Mouse (Mus musculus): ENCODE results near the gene Trp53bp1. TPM values are rescaled to one million over a fixed set of nuclear protein-coding genes. Genes with fewer than 3 reads are reported as not detected.

The Trp53bp1 gene
- total RNA-seq, 2 experiments from 2014 or later: 131 to 158 TPM

DNA sequence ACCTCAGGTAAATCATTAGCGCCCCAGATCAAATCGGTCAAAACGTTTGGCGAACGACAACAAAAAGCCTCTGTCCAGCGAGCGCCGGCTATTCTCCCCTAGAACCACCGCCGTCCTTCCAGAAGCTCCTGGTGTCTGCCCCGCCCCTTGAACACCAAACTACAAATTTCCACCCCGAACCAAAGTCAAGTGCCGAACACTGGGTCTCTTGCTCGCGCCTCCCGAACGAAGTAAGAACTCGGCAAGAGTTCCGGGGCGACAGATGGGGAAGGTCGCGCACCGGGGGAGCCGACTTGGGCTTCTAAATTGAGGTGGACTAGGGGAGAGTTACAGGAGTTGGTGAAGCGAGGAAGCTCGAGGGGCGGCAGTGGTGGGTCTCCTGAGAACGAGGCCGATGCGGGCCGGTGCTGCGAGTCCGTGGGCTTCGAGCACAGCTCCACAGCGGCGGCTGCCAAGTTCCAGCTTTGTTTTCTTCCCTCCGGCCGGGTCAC, 100.7 kb downstream of the Trp53bp1 start, which contains the start of gene Tubgcp4:
Gene Tubgcp4 (plus strand): TSS at position 174 of the 491 bp plus-strand sequence.
- intact Hi-C loops (cut with DNase I): loop anchor here (2.0 kb wide), 1 partner anchor 30 kb away; the partner anchor contains the start of genes Adal and Lcmt2
- no peak for DNase-seq (ENCODE audit: low spot score in 2 of 2)

DNA sequence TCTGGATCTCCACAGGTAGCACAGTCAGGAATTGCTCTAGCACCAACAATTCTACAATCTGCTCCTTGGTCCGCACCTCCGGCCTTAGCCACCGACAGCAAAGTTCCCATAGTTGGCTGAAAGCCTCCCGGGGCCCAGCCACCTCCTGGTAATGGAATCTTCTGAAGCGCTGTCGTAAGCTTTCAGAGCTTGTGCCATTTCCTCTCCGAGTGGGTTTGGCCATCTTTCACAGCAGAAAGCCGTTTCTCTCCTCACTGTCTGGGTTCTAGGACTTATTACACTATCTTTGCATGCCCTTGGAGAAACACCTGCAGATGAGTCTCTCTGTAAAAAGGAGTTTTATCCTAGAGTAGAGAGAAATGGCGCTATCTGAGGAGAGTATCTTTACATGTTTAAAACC, 101.3 kb downstream of the Trp53bp1 start:
- DNase-seq (ENCODE audit: low spot score in 2 of 2): no peak
- intact Hi-C loops (cut with DNase I): loop anchor here (2.0 kb wide), 1 partner anchor 29 kb away; the partner anchor contains the start of genes Adal and Lcmt2

DNA sequence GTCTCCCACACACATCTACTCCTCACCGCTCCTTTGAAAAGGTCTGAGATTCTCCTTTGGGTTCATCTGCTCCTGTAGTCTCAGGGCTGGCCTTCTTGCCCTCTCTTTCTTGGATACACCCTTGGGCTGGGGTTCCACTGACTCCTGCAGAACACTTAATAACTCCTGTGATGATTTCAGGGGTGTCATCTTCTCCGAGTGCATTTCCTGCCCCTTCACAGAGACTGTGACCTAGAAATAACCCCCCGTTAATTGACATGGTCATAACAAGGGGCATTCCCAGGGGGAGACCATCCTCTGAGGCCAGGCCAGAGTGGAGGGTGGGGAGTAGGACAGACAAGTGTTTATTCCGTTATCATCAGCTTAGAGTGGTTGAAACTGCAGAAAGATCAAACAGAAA, 102.0 kb downstream of the Trp53bp1 start:
- no peak for DNase-seq (ENCODE audit: low spot score in 2 of 2)
- intact Hi-C loops (cut with DNase I): no loop called here

DNA sequence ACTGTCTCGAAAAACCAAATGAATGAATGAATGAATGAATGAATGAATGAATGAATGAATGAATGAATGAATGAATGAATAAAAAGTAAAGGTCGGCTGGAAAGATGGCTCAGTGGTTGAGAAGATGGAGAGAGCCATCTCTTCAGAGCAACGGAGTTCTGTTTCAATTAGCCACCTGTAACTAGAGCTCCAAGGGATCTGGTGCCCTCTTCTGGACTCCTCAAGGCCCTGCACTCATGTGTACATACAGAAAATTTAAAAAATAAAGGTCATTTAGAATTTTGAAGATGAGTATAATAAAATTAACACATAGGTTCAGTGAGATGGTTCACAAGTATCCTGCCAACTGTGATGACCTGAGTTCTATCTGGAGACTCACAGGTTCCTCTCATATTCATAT, 118.1 kb downstream of the Trp53bp1 start:
- DNase-seq (ENCODE audit: low spot score in 2 of 2): no peak
- intact Hi-C loops (cut with DNase I): loop anchor here (10.0 kb wide), 1 partner anchor 258 kb away; no protein-coding TSS in a partner anchor

DNA sequence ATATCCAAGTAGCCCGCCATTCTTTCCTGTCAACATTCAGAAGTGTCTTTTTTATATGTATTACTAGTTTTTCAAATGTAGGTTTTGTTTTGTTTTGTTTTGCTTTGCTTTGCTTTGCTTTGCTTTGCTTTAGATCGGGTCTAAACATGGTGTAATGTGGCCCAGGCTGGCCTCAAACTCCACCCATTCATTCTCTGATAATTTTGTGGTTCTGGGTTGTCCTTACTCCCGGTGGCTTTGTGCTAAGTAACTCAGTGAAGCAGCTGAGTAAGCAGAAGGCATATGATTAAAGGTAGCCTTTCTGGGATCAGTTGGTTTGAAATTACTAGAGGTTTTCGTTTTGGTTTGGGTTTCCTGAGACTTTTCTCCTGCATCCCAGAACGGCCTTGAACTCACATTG, 121.5 kb downstream of the Trp53bp1 start:
- DNase-seq (ENCODE audit: low spot score in 2 of 2): no peak
- intact Hi-C loops (cut with DNase I): loop anchor here (10.0 kb wide), 1 partner anchor 255 kb away; no protein-coding TSS in a partner anchor

Other genes starting within 250 kb of the Trp53bp1 start
- gene Epb42, start 234.3 kb downstream of the Trp53bp1 start, total RNA-seq (2021): not detected
- not detected for gene Tgm5, start 185.6 kb downstream of the Trp53bp1 start, total RNA-seq (2021)
- under 1 TPM in 1 of 2 experiments, not detected in 1; 0.16 TPM for gene Tgm7, start 161.6 kb downstream of the Trp53bp1 start, total RNA-seq (2021)
- 10 to 100 TPM; 20.0 to 22.1 TPM for gene Adal, start 131.0 kb downstream of the Trp53bp1 start, total RNA-seq (2021)
- 1 to 10 TPM; 7.9 to 8.1 TPM for gene Lcmt2, start 130.8 kb downstream of the Trp53bp1 start, total RNA-seq (2021)
- 10 to 100 TPM; 44.7 to 49.4 TPM for gene Tubgcp4, start 100.8 kb downstream of the Trp53bp1 start, total RNA-seq (2021)
- gene Zscan29, start 100.3 kb downstream of the Trp53bp1 start, total RNA-seq (2021): 1 to 10 TPM; 6.5 to 7.1 TPM
- 100 to 1,000 TPM; 524 to 622 TPM for gene Map1a, start 18.2 kb upstream of the Trp53bp1 start, total RNA-seq (2021)
- 100 to 1,000 TPM; 111 to 122 TPM for gene Ppip5k1, start 84.0 kb upstream of the Trp53bp1 start, total RNA-seq (2021)
- gene Ckmt1, start 86.3 kb upstream of the Trp53bp1 start, total RNA-seq (2021): 100 to 1,000 TPM; 371 to 391 TPM
- under 1 TPM; 0.09 to 0.62 TPM for gene Strc, start 115.8 kb upstream of the Trp53bp1 start, total RNA-seq (2021)
- 100 to 1,000 TPM; 207 to 216 TPM for gene Pdia3, start 142.4 kb upstream of the Trp53bp1 start, total RNA-seq (2021)
- 1 to 10 TPM; 4.2 to 5.7 TPM for gene Catsper2, start 142.4 kb upstream of the Trp53bp1 start, total RNA-seq (2021)
- gene Ell3, start 172.9 kb upstream of the Trp53bp1 start, total RNA-seq (2021): not detected
- 100 to 1,000 TPM; 188 to 195 TPM for gene Serf2, start 177.8 kb upstream of the Trp53bp1 start, total RNA-seq (2021)
- gene Hypk, start 181.9 kb upstream of the Trp53bp1 start, total RNA-seq (2021): 10 to 100 TPM; 13.9 to 16.1 TPM
- gene Serinc4, start 185.4 kb upstream of the Trp53bp1 start, total RNA-seq (2021): under 1 TPM; 0.46 to 0.62 TPM
- gene Mfap1b, start 202.7 kb upstream of the Trp53bp1 start, total RNA-seq (2021): 10 to 100 TPM; 39.9 to 40.9 TPM
- gene Mfap1a, start 235.3 kb upstream of the Trp53bp1 start, total RNA-seq (2021): 10 to 100 TPM; 35.3 to 38.0 TPM
- gene Wdr76, start 235.3 kb upstream of the Trp53bp1 start, total RNA-seq (2021): 1 to 10 TPM; 4.2 to 4.4 TPM